16 mouse cellular contexts compared by ENCODE assay signal in genomic region chr11:46219380-46219779, GRCm38 (mm10). TPM values are rescaled to one million over a fixed set of nuclear protein-coding genes. Genes with fewer than 3 reads are reported as not detected.
DNase-seq lines count a peak whose midpoint lies in the region; ATAC-seq and TF ChIP-seq lines count a peak whose summit lies in the region.
"Had no signal": no experiment of that assay in that cellular context is flagged by ENCODE, and none has a peak within 500 bp of the region (broad histone marks: within the 10 kb centered on the region; RNA-seq: fewer than 3 reads in every experiment).

No protein-coding gene starts in this region.

- TF ChIP-seq CTCF in cortical plate, adult 2 months (IDR thresholded peaks at IDR 0.05; ENCODE audit: extremely low read depth, insufficient read depth, low read length) = no peak

- H3K27me3 ChIP-seq in forebrain, embryonic 11.5 days (ENCODE audit: control insufficient read depth, insufficient read depth, low read length) = no peaks in the 10 kb centered on the region
- no peaks in the 10 kb centered on the region for H3K27me3 ChIP-seq in hindbrain, embryonic 13.5 days
- H3K27me3 ChIP-seq in midbrain, embryonic 15.5 days (replicated peaks) = no peaks in the 10 kb centered on the region
- H3K27me3 ChIP-seq: embryonic facial prominence, embryonic 13.5 days; kidney, embryonic 15.5 days had no signal

- no peak overlapping the region for H3K4me3 ChIP-seq in cortical plate, adult 2 months (ENCODE audit: insufficient read depth, low read length)
- H3K4me3 ChIP-seq in forebrain, embryonic 11.5 days (ENCODE audit: low read depth, low read length) = no peak overlapping the region
- no peak overlapping the region for H3K4me3 ChIP-seq in hindbrain, embryonic 13.5 days
- H3K4me3 ChIP-seq in midbrain, embryonic 15.5 days = no peak overlapping the region
- H3K4me3 ChIP-seq: embryonic facial prominence, embryonic 13.5 days; kidney, embryonic 15.5 days had no signal

- H3K27ac ChIP-seq in cortical plate, adult 2 months (ENCODE audit: insufficient read depth, low read length) = peak overlapping the region; percentile 70
- H3K27ac ChIP-seq in forebrain, embryonic 11.5 days (ENCODE audit: low read depth, low read length) = 0 out of 2 replicates have a peak overlapping the region, but pooled peaks have one; percentile 31
- peak overlapping the region; percentile 95 for H3K27ac ChIP-seq in hindbrain, embryonic 13.5 days
- H3K27ac ChIP-seq in midbrain, embryonic 15.5 days = peak overlapping the region; percentile 90
- H3K27ac ChIP-seq: embryonic facial prominence, embryonic 13.5 days; kidney, embryonic 15.5 days had no signal

- H3K9me3 ChIP-seq in forebrain, embryonic 11.5 days (ENCODE audit: control insufficient read depth, low read length) = no peaks in the 10 kb centered on the region
- no peaks in the 10 kb centered on the region for H3K9me3 ChIP-seq in hindbrain, embryonic 13.5 days
- H3K9me3 ChIP-seq in midbrain, embryonic 15.5 days = no peaks in the 10 kb centered on the region
- H3K9me3 ChIP-seq: embryonic facial prominence, embryonic 13.5 days; kidney, embryonic 15.5 days had no signal

- no peak overlapping the region for H3K4me2 ChIP-seq in forebrain, embryonic 11.5 days (ENCODE audit: low read depth, low read length, severe bottlenecking)
- no peak overlapping the region for H3K4me2 ChIP-seq in hindbrain, embryonic 13.5 days
- H3K4me2 ChIP-seq in midbrain, embryonic 15.5 days = no peak overlapping the region
- H3K4me2 ChIP-seq: embryonic facial prominence, embryonic 13.5 days; kidney, embryonic 15.5 days; liver, embryonic 11.5 days had no signal

- no peaks in the 10 kb centered on the region; the same call in 1 of the 2 replicates for H3K36me3 ChIP-seq in forebrain, embryonic 11.5 days (ENCODE audit: control insufficient read depth, insufficient read depth, low read length)
- H3K36me3 ChIP-seq in hindbrain, embryonic 13.5 days = peaks cover 49% of the 10 kb centered on the region
- peaks cover 11% of the 10 kb centered on the region for H3K36me3 ChIP-seq in midbrain, embryonic 15.5 days (replicated peaks)
- H3K36me3 ChIP-seq: embryonic facial prominence, embryonic 13.5 days had no signal

- no peak for DNase-seq in forebrain, embryonic 11.5 days (ENCODE audit: low spot score)
- DNase-seq in adrenal gland, adult 8-10 months = no peak
- DNase-seq in yolk sac, embryonic 10.5 days (ENCODE audit: low spot score) = no peak
- DNase-seq in cerebellum, postnatal 4 days (ENCODE audit: low spot score in 2 of 2) = no peak
- DNase-seq: cerebellum, adult 8-10 months; gastrocnemius, postnatal 36 days; thymus, adult 18-20 months had no signal

- no peak for TF ChIP-seq POLR2A in cortical plate, adult 2 months (IDR thresholded peaks at IDR 0.05; ENCODE audit: extremely low read depth, insufficient read depth, low read length)

- peaks cover 8% of the 10 kb centered on the region; the same call in 1 of the 2 replicates for H3K4me1 ChIP-seq in cortical plate, adult 2 months (ENCODE audit: control insufficient read depth, insufficient read depth, low read length)
- H3K4me1 ChIP-seq in forebrain, embryonic 11.5 days (replicated peaks; ENCODE audit: control insufficient read depth, insufficient read depth, low read length) = no peaks in the 10 kb centered on the region
- H3K4me1 ChIP-seq in hindbrain, embryonic 13.5 days (replicated peaks) = peaks cover 53% of the 10 kb centered on the region
- H3K4me1 ChIP-seq in midbrain, embryonic 15.5 days = peaks cover 45% of the 10 kb centered on the region

- 90% methylated on average over 9 of the region's 9 CpGs for WGBS in forebrain, embryonic 11.5 days
- 63% methylated on average over 9 of the region's 9 CpGs for WGBS in hindbrain, embryonic 13.5 days
- whole genome bisulfite sequencing in midbrain, embryonic 15.5 days = 75% methylated on average over 9 of the region's 9 CpGs

- H3K9ac ChIP-seq in forebrain, embryonic 11.5 days (ENCODE audit: low read length) = no peak overlapping the region
- H3K9ac ChIP-seq in hindbrain, embryonic 13.5 days = peak overlapping the region; percentile 49; the same call in 1 of the 2 replicates
- H3K9ac ChIP-seq in midbrain, embryonic 15.5 days = no peak overlapping the region
- H3K9ac ChIP-seq: embryonic facial prominence, embryonic 13.5 days; kidney, embryonic 15.5 days had no signal

- ATAC-seq in forebrain, embryonic 11.5 days (replicated peaks; ENCODE audit: low FRiP score) = no peak
- ATAC-seq in hindbrain, embryonic 13.5 days (ENCODE audit: low FRiP score) = no peak
- ATAC-seq in midbrain, embryonic 15.5 days (replicated peaks) = 0 out of 2 replicates have a peak, but pooled peaks have one; percentile 12
- ATAC-seq: activated CD4-positive, CD25-positive, alpha-beta regulatory T cell, adult 4 months; inflammation-experienced regulatory T-cells, adult 6 months; lung, postnatal 0 days had no signal

RNA-seq across cellular contexts. Expression of gene Fndc9, which starts 16.0 kb away (rescaled TPM):
- polyA plus RNA-seq in cortical plate, adult 2 months (2012; rRNA removed) = 0.61 and 0.96 TPM in 2 replicates
- 0.65 and 1.5 TPM in 2 replicates for polyA plus RNA-seq in forebrain, embryonic 11.5 days (2014; fragmentation: Nextera tagmentation; extraction: Ambion mirVana)
- 1.7 TPM in 2 replicates for polyA plus RNA-seq in hindbrain, embryonic 13.5 days (2015; fragmentation: Nextera tagmentation; extraction: Ambion mirVana)
- 8.4 and 10.0 TPM in 2 replicates for polyA plus RNA-seq in midbrain, embryonic 15.5 days (2015; fragmentation: Nextera tagmentation; extraction: Ambion mirVana)
- not detected for total RNA-seq in adrenal gland, adult 8-10 months (2022)
- total RNA-seq: gastrocnemius, postnatal 36 days had no signal
- polyA plus RNA-seq: liver, embryonic 11.5 days; lung, postnatal 0 days had no signal

RNA-seq across cellular contexts. Expression of gene Nipal4, which starts 53.1 kb away (rescaled TPM):
- 4.0 and 4.9 TPM in 2 replicates for polyA plus RNA-seq in cortical plate, adult 2 months (2012; rRNA removed)
- 1.4 and 1.6 TPM in 2 replicates for polyA plus RNA-seq in forebrain, embryonic 11.5 days (2014; fragmentation: Nextera tagmentation; extraction: Ambion mirVana)
- polyA plus RNA-seq in hindbrain, embryonic 13.5 days (2015; fragmentation: Nextera tagmentation; extraction: Ambion mirVana) = 0.31 and 0.62 TPM in 2 replicates
- polyA plus RNA-seq in midbrain, embryonic 15.5 days (2015; fragmentation: Nextera tagmentation; extraction: Ambion mirVana) = 0.43 TPM in 2 replicates
- under 1 TPM in 1 of 4 experiments, not detected in 3; 0.08 TPM for total RNA-seq in adrenal gland, adult 8-10 months (2022)

Comparison
In these comparisons a context has a peak if more than half of its experiments do, and no peak if none do; other contexts are left out.
1. H3K27ac ChIP-seq: peak in every context shown above with its lines; median percentile 95 in hindbrain, embryonic 13.5 days; 90 in midbrain, embryonic 15.5 days; 70 in cortical plate, adult 2 months; 31 in forebrain, embryonic 11.5 days.